Mouse (Mus musculus) small intestine, adult 2 months (tissue): Measurements from ENCODE around the gene 3110040M04Rik. TPM values are rescaled to one million over a fixed set of nuclear protein-coding genes. Genes with fewer than 3 reads are reported as not detected.
"Not testable (repeated sequence)": the region's sequence is repeated elsewhere in the genome, so short reads cannot be mapped to it uniquely, and the experiment has no call there.

Source experiments
- H3K27ac ChIP-seq: fragments of 200-500 bp; 2 replicates; pipeline ENCODE4 v1.5.1; 2012; ENCODE audit warnings: low read depth, low read length, control low read depth, inconsistent platforms; ENCODE audit not compliant: insufficient read depth
- H3K27me3 ChIP-seq: fragments of 200-500 bp; 2 replicates; pipeline ENCODE4 v1.6.1; 2012; ENCODE audit warnings: mild to moderate bottlenecking, moderate library complexity, low read length, inconsistent platforms; ENCODE audit not compliant: control insufficient read depth, insufficient read depth
- H3K36me3 ChIP-seq: fragments of 200-500 bp; 2 replicates; pipeline ENCODE4 v1.6.1; 2012; ENCODE audit warnings: mild to moderate bottlenecking, low read length, control low read depth, inconsistent platforms; ENCODE audit not compliant: control insufficient read depth, insufficient read depth
- H3K4me1 ChIP-seq: fragments of 200-500 bp; 2 replicates; pipeline ENCODE4 v1.6.1; 2012; ENCODE audit warnings: low read length, inconsistent platforms, mixed read lengths; ENCODE audit not compliant: control insufficient read depth, insufficient read depth, insufficient read length
- H3K4me3 ChIP-seq: fragments of 200-500 bp; 2 replicates; pipeline ENCODE4 v1.5.1; 2012; ENCODE audit warnings: low read depth, mild to moderate bottlenecking, control low read depth, inconsistent platforms, low read length, moderate library complexity
- CTCF ChIP-seq: fragments of 200-500 bp; IDR thresholded peaks from 2 replicates; pipeline ENCODE4 v1.5.1; 2012; ENCODE audit warnings: low read depth, mild to moderate bottlenecking, control low read depth, inconsistent platforms, low read length, moderate library complexity, mixed read lengths; ENCODE audit not compliant: insufficient replicate concordance, insufficient read length; ENCODE audit errors: extremely low read depth
- POLR2A ChIP-seq: fragments of 200-500 bp; IDR thresholded peaks from 2 replicates; pipeline ENCODE4 v1.6.1; 2012; ENCODE audit warnings: low read depth, mild to moderate bottlenecking, control low read depth, inconsistent platforms, low read length, moderate library complexity
- WGBS: fragments of 180-500 bp; shearing (Covaris S2); methylation state at CpG from one replicate; pipeline ENCODE4 v1.1.7; 2018; 5-methylcytosine and 5-hydroxymethylcytosine counted together
- polyA plus RNA-seq: library from polyadenylated mRNA; depleted of rRNA; stranded (reverse); fragments of >200 nt; gene quantifications from 2 replicates; pipeline ENCODE4 v1.2.3, GENCODE M21; 2012

3110040M04Rik gene
- polyA plus RNA-seq, 1 experiment: 1.3 TPM

DNA sequence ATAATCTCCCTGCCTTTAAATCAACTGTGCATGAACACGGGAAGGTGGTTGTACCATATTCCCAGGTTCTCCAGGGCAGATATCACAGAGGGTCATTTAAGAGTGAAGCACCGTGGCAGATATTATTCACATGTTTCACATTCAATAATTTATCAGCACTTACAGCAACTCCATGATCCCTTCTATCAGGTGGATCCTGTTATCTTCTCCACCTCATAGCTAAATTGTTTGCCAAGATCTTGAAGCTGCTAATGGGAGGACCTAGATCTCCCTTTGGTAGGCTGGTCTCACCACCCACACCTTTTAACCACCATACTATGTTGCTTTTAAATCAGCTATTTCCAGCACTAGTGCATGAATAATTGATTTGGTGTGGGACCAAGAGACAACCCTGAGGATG is 23.8 kb upstream of the 3110040M04Rik start:
- no peak overlapping the region for H3K4me3 ChIP-seq
- peaks cover 5% of the 10 kb centered on the region; the same call in 1 of the 2 replicates for H3K4me1 ChIP-seq
- H3K36me3 ChIP-seq: no peaks in the 10 kb centered on the region
- H3K27me3 ChIP-seq: no peaks in the 10 kb centered on the region
- no peak overlapping the region for H3K27ac ChIP-seq
- TF ChIP-seq CTCF: no peak
- TF ChIP-seq POLR2A: no peak
- WGBS: 56% methylated on average over 2 of the region's 2 CpGs

DNA sequence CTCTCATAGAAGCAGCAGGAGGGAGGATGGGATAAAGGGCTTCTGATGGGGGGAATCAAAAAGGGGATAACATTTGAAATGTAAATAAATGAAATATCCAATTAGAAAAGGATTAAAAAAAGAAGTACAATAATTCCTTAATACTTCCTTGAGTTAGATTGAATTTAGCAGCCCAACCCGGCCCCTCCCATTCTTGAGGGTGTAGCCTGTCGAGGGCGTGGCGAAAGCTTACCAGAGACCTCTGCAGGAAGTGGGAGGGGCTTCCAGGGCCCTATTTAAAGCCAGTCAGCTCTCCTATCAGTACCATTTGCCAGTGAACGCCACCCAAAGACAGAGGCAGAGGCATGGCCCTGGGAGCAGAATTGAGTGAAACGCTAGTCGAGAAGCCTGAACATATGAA is 21.7 kb upstream of the 3110040M04Rik start, which contains the start of gene Gm47985:
TSS of gene Gm47985 (plus strand) at position 272 of the 400 bp plus-strand sequence.
- not testable (repeated sequence) for H3K27ac ChIP-seq, H3K36me3 ChIP-seq, H3K4me1 ChIP-seq, H3K4me3 ChIP-seq, H3K27me3 ChIP-seq
- 75% methylated on average over 1 of the region's 7 CpGs for WGBS

DNA sequence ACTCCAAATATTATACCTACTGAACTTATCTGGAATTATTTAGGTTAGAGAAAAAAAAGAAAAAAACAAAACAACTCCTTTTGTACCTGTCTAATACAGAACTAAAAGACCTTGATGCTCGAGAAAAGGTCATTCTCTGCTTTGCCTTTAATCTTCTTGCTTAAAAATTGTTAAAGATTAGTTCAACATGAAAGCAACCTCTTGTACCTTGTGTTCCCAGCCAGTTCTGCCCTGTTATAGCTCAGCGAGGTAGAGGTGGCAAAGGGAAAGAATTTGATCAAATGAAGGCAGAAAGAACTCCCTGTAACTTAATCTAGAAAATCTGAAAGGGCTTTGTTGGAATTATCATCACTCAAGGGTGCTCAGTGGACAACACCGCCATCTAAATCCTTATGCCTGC is 17.7 kb upstream of the 3110040M04Rik start:
- H3K27me3 ChIP-seq, H3K36me3 ChIP-seq, H3K27ac ChIP-seq, H3K4me3 ChIP-seq, H3K4me1 ChIP-seq: not testable (repeated sequence)
- 77% methylated on average over 3 of the region's 3 CpGs for WGBS

DNA sequence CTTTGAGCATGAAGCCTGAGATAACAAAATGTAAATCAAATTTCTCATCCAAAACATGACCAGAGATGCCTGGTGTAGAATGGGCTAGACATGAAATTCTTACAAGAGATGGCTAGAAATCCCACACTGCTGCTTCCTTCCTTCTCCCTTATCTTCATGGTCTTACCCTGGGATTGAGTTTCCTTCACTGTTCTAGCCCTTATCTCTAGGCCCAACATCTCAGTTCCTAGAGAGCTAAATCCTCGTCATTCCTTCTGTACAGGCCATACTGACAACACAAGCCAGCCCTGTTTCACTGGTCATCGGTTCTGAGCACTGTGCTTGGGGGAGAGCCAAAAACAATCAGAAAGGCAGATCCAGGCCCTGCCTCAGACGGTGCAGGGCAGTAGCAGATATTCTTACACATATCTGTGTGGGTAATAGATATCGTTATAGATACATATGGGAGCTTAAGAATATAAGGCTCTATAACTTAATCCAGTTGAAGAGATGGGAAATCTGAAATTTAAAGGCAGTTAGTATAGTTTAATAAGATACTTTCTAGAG is 17.0 kb upstream of the 3110040M04Rik start:
- not testable (repeated sequence) for H3K27ac ChIP-seq, H3K36me3 ChIP-seq, H3K4me3 ChIP-seq, H3K4me1 ChIP-seq, H3K27me3 ChIP-seq
- 78% methylated on average over 4 of the region's 4 CpGs for WGBS

DNA sequence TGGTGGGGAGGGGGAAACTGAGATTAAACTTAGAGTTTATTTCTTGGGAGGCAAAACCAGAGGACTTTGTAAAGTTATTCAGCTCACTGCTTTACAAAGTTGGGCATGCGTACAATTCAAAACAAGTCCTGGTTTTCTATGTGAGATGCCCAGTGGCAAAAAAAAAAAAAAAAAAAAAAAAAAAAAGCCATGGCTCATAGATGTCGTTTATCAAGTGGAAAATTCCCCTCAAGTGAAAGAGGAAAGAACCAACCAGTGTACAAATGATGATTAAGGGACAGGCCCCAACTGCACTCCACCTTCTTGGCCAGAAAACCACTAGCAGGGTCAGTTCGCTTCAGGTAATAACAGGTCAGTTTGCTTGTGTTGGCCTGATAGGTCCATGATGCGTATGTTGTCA is 15.5 kb upstream of the 3110040M04Rik start:
- WGBS: 87% methylated on average over 4 of the region's 4 CpGs

DNA sequence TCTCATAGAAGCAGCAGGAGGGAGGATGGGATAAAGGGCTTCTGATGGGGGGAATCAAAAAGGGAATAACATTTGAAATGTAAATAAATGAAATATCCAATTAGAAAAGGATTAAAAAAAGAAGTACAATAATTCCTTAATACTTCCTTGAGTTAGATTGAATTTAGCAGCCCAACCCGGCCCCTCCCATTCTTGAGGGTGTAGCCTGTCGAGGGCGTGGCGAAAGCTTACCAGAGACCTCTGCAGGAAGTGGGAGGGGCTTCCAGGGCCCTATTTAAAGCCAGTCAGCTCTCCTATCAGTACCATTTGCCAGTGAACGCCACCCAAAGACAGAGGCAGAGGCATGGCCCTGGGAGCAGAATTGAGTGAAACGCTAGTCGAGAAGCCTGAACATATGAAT is 11.8 kb upstream of the 3110040M04Rik start, which contains the start of gene Gm8947:
TSS of gene Gm8947 (plus strand) at position 302 of the 400 bp plus-strand sequence.
- H3K27ac ChIP-seq, H3K4me1 ChIP-seq, H3K4me3 ChIP-seq, H3K27me3 ChIP-seq, H3K36me3 ChIP-seq: not testable (repeated sequence)
- 78% methylated on average over 2 of the region's 7 CpGs for WGBS

More for the DNA sequence above, 15.5 kb upstream of the 3110040M04Rik start:
- TF ChIP-seq POLR2A: no peak
- no peak for TF ChIP-seq CTCF
- Histone ChIP-seq H3K36me3 (no peaks in the 10 kb centered on the region), H3K27me3 (no peaks in the 10 kb centered on the region), H3K4me3 (no peak overlapping the region), H3K27ac (no peak overlapping the region), H3K4me1 (no peaks in the 10 kb centered on the region)

DNA sequence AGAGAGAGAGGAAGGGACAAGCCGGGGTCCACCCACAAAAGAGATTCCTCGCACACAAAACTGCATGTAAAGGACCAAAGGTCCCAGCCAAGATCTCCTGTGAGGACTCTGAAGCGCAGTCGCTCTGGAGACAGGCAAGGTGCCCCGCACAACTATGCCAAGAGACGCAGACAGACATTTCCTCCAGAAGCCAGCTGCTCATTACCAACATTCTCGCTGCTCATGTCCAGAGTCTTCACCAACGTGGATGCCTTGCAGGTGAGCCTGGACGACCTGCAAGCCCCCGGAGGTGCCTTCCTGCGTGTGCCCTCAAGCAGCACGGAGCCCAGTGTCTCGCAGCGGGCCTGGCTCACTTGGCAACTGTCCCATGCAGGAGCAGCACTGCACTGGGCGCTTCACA is 11.2 kb upstream of the 3110040M04Rik start:
- H3K4me3 ChIP-seq, H3K36me3 ChIP-seq, H3K27me3 ChIP-seq, H3K4me1 ChIP-seq, H3K27ac ChIP-seq: not testable (repeated sequence)
- 95% methylated on average over 15 of the region's 15 CpGs for WGBS

DNA sequence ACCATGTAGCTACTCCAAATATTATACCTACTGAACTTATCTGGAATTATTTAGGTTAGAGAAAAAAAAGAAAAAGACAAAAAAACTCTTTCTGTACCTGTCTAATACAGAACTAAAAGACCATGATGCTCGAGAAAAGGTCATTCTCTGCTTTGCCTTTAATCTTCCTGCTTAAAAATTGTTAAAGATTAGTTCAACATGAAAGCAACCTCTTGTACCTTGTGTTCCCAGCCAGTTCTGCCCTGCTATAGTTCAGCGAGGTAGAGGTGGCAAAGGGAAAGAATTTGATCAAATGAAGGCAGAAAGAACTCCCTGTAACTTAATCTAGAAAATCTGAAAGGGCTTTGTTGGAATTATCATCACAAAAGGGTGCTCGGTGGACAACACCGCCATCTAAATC is 7.9 kb upstream of the 3110040M04Rik start:
- not testable (repeated sequence) for H3K36me3 ChIP-seq, H3K27ac ChIP-seq, H3K4me1 ChIP-seq, H3K27me3 ChIP-seq, H3K4me3 ChIP-seq
- 86% methylated on average over 4 of the region's 4 CpGs for WGBS

DNA sequence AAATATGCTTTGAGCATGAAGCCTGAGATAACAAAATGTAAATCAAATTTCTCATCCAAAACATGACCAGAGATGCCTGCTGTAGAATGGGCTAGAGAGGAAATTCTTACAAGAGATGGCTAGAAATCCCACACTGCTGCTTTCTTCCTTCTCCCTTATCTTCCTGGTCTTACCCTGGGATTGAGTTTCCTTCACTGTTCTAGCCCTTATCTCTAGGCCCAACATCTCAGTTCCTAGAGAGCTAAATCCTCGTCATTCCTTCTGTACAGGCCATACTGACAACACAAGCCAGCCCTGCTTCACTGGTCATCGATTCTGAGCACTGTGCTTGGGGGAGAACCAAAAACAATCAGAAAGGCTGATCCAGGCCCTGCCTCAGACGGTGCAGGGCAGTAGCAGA is 7.2 kb upstream of the 3110040M04Rik start:
- whole genome bisulfite sequencing: 84% methylated on average over 3 of the region's 3 CpGs
- H3K27me3 ChIP-seq, H3K4me1 ChIP-seq, H3K4me3 ChIP-seq, H3K27ac ChIP-seq, H3K36me3 ChIP-seq: not testable (repeated sequence)

DNA sequence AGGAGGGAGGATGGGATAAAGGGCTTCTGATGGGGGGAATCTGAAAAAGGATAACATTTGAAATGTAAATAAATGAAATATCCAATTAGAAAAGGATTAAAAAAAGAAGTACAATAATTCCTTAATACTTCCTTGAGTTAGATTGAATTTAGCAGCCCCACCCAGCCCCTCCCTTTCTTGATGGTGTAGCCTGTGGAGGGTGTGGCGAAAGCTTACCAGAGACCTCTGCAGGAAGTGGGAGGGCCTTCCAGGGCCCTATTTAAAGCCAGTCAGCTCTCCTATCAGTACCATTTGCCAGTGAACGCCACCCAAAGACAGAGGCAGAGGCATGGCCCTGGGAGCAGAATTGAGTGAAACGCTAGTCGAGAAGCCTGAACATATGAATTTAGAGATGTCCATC is 5.8 kb upstream of the 3110040M04Rik start, which contains the start of gene Gm47995:
TSS of gene Gm47995 (plus strand) at position 329 of the 400 bp plus-strand sequence.
- H3K4me1 ChIP-seq, H3K27me3 ChIP-seq, H3K36me3 ChIP-seq, H3K27ac ChIP-seq, H3K4me3 ChIP-seq: not testable (repeated sequence)
- WGBS: 66% methylated on average over 2 of the region's 4 CpGs

DNA sequence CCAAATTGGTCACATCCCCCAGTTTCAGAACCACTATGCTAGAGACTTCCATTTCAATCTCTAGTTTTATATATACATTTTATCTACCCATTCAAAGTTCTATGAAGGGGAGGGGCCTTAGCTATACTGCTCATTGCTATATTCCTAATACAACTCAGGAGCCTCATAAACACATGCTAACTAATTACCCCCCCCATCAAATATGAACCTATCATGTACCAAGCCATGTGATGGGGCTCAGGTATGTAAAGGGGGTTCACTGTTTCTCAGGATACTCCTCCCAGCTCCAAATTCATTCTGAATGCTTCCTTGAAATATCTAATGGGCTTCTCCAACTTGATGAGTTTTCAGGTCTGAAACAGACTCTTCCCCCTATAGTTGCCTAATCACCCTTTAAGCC is 3.3 kb upstream of the 3110040M04Rik start:
- not testable (repeated sequence) for H3K27ac ChIP-seq, H3K4me1 ChIP-seq, H3K27me3 ChIP-seq, H3K4me3 ChIP-seq, H3K36me3 ChIP-seq

DNA sequence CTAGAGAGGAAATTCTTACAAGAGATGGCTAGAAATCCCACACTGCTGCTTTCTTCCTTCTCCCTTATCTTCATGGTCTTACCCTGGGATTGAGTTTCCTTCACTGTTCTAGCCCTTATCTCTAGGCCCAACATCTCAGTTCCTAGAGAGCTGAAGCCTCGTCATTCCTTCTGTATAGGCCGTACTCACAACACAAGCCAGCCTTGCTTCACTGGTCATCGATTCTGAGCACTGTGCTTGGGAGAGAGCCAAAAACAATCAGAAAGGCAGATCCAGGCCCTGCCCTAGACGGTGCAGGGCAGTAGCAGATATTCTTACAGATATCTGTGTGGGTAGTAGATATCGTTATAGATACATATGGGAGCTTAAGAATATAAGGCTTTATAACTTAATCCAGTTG is 1.1 kb upstream of the 3110040M04Rik start:
- H3K36me3 ChIP-seq, H3K4me3 ChIP-seq, H3K4me1 ChIP-seq, H3K27me3 ChIP-seq, H3K27ac ChIP-seq: not testable (repeated sequence)
- 60% methylated on average over 4 of the region's 5 CpGs for WGBS
